Mouse (Mus musculus) small intestine, adult 2 months (tissue): ENCODE measurements around the gene Bnipl. TPM values are rescaled to one million over a fixed set of nuclear protein-coding genes. Genes with fewer than 3 reads are reported as not detected.

Experiments
- H3K27ac ChIP-seq: fragments of 200-500 bp; 2 replicates; pipeline ENCODE4 v1.5.1; 2012; ENCODE audit warnings: low read depth, low read length, control low read depth, inconsistent platforms; ENCODE audit not compliant: insufficient read depth
- H3K27me3 ChIP-seq: fragments of 200-500 bp; 2 replicates; pipeline ENCODE4 v1.6.1; 2012; ENCODE audit warnings: mild to moderate bottlenecking, moderate library complexity, low read length, inconsistent platforms; ENCODE audit not compliant: control insufficient read depth, insufficient read depth
- H3K36me3 ChIP-seq: fragments of 200-500 bp; 2 replicates; pipeline ENCODE4 v1.6.1; 2012; ENCODE audit warnings: mild to moderate bottlenecking, low read length, control low read depth, inconsistent platforms; ENCODE audit not compliant: control insufficient read depth, insufficient read depth
- H3K4me1 ChIP-seq: fragments of 200-500 bp; 2 replicates; pipeline ENCODE4 v1.6.1; 2012; ENCODE audit warnings: low read length, inconsistent platforms, mixed read lengths; ENCODE audit not compliant: control insufficient read depth, insufficient read depth, insufficient read length
- H3K4me3 ChIP-seq: fragments of 200-500 bp; 2 replicates; pipeline ENCODE4 v1.5.1; 2012; ENCODE audit warnings: low read depth, mild to moderate bottlenecking, control low read depth, inconsistent platforms, low read length, moderate library complexity
- CTCF ChIP-seq: fragments of 200-500 bp; IDR thresholded peaks from 2 replicates; pipeline ENCODE4 v1.5.1; 2012; ENCODE audit warnings: low read depth, mild to moderate bottlenecking, control low read depth, inconsistent platforms, low read length, moderate library complexity, mixed read lengths; ENCODE audit not compliant: insufficient replicate concordance, insufficient read length; ENCODE audit errors: extremely low read depth
- POLR2A ChIP-seq: fragments of 200-500 bp; IDR thresholded peaks from 2 replicates; pipeline ENCODE4 v1.6.1; 2012; ENCODE audit warnings: low read depth, mild to moderate bottlenecking, control low read depth, inconsistent platforms, low read length, moderate library complexity
- WGBS: fragments of 180-500 bp; shearing (Covaris S2); methylation state at CpG from one replicate; pipeline ENCODE4 v1.1.7; 2018; 5-methylcytosine and 5-hydroxymethylcytosine counted together
- polyA plus RNA-seq: library from polyadenylated mRNA; depleted of rRNA; stranded (reverse); fragments of >200 nt; gene quantifications from 2 replicates; pipeline ENCODE4 v1.2.3, GENCODE M21; 2012

Gene Bnipl
- polyA plus RNA-seq, 1 experiment = 0.16 TPM

DNA sequence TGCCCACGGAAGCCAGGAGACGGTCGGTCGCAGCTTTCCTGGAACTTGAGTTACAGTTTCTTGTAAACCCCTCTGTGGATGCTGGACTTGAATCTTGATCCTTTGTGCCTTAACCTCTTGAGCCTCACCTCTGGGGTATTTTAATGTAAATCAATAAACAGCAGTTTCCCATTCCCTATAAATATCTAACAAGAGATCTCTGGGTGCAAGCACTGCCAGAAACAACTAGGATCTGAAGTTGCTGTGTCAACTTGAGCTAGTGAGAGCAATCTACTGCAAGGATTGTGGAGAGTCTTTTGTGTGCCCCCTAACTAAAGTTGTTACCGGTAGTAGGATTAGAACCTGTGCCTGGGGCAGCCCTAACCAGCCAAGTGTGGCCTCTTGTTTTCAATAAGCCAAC, 34.4 kb upstream of the Bnipl start:
- Histone ChIP-seq H3K4me1 (peaks cover 3% of the 10 kb centered on the region; the same call in 1 of the 2 replicates), H3K27me3 (no peaks in the 10 kb centered on the region), H3K27ac (no peak overlapping the region; the same call in 1 of the 2 replicates), H3K4me3 (no peak overlapping the region), H3K36me3 (peaks cover 24% of the 10 kb centered on the region)
- WGBS = 86% methylated on average over 5 of the region's 5 CpGs
- no peak for TF ChIP-seq POLR2A
- no peak for TF ChIP-seq CTCF

DNA sequence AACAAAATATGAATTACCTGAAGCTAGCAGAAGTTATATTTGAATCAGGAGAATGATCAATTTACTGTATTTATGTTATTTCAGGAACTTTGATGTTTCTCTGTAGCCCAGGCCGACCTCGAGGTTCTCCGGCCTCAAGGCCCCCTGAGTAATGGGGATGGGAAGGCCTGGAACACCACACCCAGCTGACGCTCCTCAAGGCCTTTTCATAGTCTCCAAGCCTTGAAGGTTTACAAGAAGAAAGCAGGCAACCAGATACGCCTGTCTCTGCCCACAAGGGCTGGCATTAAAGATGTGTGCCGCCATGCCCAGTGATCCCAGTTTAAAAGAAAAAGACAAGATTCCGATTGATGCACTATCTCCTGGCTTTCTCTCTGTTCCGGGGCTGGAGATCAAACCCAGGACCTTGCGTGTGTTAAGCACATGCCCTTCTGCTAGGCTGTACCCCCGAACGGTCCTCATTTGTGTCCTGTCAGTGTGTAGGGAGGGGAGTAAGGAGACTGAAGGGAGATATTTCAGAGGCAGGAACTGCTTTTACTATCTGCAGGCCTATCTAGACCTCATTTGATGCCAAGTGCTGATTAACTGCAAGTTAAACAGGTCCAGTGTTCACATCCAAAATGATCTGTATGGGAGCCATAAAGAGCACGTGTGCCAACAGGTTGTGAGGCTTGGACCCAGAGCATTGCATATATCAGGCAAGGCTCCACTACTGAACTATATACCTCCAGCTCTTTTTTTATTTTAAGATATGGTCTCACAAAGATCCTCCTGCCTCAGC, 33.7 kb upstream of the Bnipl start:
- H3K4me1 ChIP-seq = peaks cover 3% of the 10 kb centered on the region; the same call in 1 of the 2 replicates
- no peaks in the 10 kb centered on the region for H3K27me3 ChIP-seq
- peaks cover 18% of the 10 kb centered on the region for H3K36me3 ChIP-seq
- WGBS = 74% methylated on average over 12 of the region's 12 CpGs
- no peak overlapping the region for H3K27ac ChIP-seq
- TF ChIP-seq CTCF (no peak), POLR2A (no peak)
- H3K4me3 ChIP-seq = peak overlapping the region; percentile 0; the same call in 1 of the 2 replicates

DNA sequence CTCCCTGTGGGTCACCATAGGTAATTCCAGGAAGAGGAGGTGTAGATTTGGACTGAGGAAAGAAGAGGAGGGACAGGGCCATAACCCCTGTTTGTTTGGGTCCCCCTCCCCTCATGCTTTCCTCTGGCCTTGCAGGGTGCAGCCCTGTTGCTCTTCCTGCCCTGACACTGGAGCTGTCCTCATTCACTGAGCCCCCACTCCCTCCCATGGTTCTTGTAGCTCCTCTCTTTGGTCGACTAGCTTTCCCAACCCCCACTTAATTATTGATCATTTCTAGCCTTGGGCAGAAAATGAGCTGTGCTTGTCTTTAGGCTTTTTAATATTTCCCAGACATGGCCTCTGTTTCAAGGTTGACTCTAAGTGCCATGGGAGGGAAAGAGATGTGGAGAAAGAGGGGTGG, 33.1 kb upstream of the Bnipl start:
- Histone ChIP-seq H3K4me1 (peaks cover 3% of the 10 kb centered on the region; the same call in 1 of the 2 replicates), H3K27ac (no peak overlapping the region), H3K36me3 (peaks cover 15% of the 10 kb centered on the region), H3K27me3 (no peaks in the 10 kb centered on the region), H3K4me3 (peak overlapping the region; percentile 41)
- 4% methylated on average over 1 of the region's 1 CpGs for WGBS
- TF ChIP-seq CTCF (no peak), POLR2A (no peak)

DNA sequence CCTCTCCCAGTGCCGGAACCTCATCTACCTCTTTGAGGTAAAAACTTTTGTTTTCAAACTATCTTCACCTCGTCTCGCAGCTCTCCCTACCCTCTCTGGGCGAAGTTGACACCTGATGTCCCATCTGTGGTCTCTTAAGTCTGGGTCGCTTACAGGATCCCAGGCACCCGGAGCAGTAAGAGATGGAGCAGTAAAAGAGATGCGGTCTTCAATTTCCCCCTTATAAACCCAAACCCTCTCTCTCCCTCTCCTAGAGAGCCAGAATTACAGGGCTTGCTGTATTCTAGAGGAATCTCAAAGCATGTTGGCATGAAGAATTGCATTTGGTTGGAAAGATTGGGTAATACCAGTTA, 32.6 kb upstream of the Bnipl start:
- peak overlapping the region; percentile 88 for H3K27ac ChIP-seq
- H3K4me1 ChIP-seq = peaks cover 3% of the 10 kb centered on the region; the same call in 1 of the 2 replicates
- H3K36me3 ChIP-seq = peaks cover 13% of the 10 kb centered on the region
- no peak for TF ChIP-seq POLR2A
- TF ChIP-seq CTCF = no peak
- no peaks in the 10 kb centered on the region for H3K27me3 ChIP-seq
- WGBS = 2% methylated on average over 7 of the region's 7 CpGs
- H3K4me3 ChIP-seq = peak overlapping the region; percentile 85

DNA sequence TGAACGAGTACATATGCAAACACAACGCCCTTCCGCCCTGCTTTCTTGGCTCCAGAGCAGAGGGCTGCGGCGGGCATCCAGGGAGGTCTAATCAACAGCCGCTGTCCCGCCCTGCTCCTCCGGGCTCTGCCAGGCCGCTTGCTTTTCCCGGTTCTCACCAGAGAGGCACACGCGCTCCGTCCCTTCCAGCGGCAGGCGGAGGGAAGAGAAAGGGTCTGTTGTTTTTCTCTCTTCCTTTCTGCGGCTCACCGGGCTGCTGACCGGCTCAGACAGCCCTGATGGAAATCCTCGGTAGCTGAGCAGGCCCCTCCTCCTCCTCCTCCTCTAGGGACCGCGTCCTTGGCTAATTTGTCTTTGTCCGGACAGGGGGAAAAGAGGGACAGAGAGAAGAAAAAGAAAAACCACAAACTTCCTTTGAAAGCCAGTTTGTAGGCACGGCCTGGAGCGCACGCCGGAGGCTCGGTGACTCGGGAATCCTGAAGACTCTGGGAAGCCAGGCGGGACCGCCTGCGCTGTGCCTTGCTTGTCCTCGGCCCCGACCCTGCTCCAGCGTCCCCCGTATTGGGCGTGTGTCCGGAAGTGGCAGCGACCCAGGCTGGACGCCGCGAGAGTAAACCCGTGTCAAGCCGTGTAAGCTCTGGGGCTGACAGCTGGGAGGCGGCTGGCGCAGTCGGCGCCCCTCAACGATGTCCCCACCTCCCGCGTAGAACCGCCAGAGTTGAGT, 32.0 kb upstream of the Bnipl start:
- TF ChIP-seq CTCF (no peak), POLR2A (peak; percentile 70)
- H3K4me3 ChIP-seq = peak overlapping the region; percentile 85
- peaks cover 3% of the 10 kb centered on the region; the same call in 1 of the 2 replicates for H3K4me1 ChIP-seq
- H3K36me3 ChIP-seq = peaks cover 7% of the 10 kb centered on the region
- WGBS = under 1% methylated on average over 51 of the region's 51 CpGs
- no peaks in the 10 kb centered on the region for H3K27me3 ChIP-seq
- H3K27ac ChIP-seq = peak overlapping the region; percentile 88

DNA sequence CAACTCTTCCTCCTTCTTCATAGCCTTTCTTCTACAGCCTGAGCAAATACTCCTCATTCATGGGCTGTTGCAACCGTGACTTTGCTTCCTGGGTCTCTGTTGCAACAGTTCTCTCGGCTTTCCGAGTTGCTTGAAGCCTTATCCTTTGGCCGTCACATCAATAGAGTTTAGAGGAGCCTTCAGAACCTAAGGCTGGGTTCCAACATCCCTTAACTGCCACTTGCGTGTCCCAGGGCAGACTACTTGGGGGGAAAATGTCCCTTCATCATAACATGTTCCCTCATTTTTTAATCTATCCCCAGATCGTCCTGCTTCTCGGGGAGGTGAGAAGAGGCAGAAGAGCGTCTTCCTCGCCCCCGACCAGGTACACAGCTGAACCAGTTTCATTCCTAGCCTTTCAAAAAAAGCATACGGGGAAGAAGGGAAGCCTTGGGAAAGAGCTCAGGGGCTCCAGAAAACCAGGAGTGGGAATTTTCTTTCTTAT, 31.4 kb upstream of the Bnipl start:
- Histone ChIP-seq H3K27me3 (no peaks in the 10 kb centered on the region), H3K4me1 (peaks cover 4% of the 10 kb centered on the region; the same call in 1 of the 2 replicates), H3K27ac (peak overlapping the region; percentile 88), H3K36me3 (peaks cover 1% of the 10 kb centered on the region; the same call in 1 of the 2 replicates), H3K4me3 (peak overlapping the region; percentile 85)
- TF ChIP-seq CTCF (no peak), POLR2A (no peak)
- 1% methylated on average over 11 of the region's 11 CpGs for WGBS
